Mouse (Mus musculus) ovary, postnatal 36 days (tissue): ENCODE data around the gene Actn4.

Experiments
- DNase-seq: peaks from one replicate; pipeline ENCODE4 v3.0.0; 2022; ENCODE audit warnings: low spot score, mixed read lengths

The Actn4 gene

GRCm38 (mm10) chr7:28961927-28962670 lies at the start of gene Actn4:
Gene Actn4 (minus strand): TSS chr7:28962340.
- DNase-seq = peak; percentile 99

- DNase-seq = no peak
These were observed 46.6 kb upstream of the Actn4 start for GRCm38 (mm10) chr7:29008714-29009113.

GRCm38 (mm10) chr7:29008171-29008570 lies 46.0 kb upstream of the Actn4 start:
- DNase-seq = no peak

GRCm38 (mm10) chr7:29007224-29008101 lies 45.3 kb upstream of the Actn4 start:
- DNase-seq = no peak

- DNase-seq = peak; percentile 63
These were observed 38.8 kb upstream of the Actn4 start for GRCm38 (mm10) chr7:29000651-29001605.

- no peak for DNase-seq
These were observed 31.3 kb upstream of the Actn4 start for GRCm38 (mm10) chr7:28993402-28993801.

GRCm38 (mm10) chr7:28992997-28993396 lies 30.9 kb upstream of the Actn4 start:
- DNase-seq = no peak

- DNase-seq = no peak
These were observed 29.5 kb upstream of the Actn4 start for GRCm38 (mm10) chr7:28991616-28992015.

GRCm38 (mm10) chr7:28990766-28991273 lies 28.7 kb upstream of the Actn4 start:
- no peak for DNase-seq

GRCm38 (mm10) chr7:28985207-28985606 lies 23.1 kb upstream of the Actn4 start:
- no peak for DNase-seq

GRCm38 (mm10) chr7:28984452-28984851 lies 22.3 kb upstream of the Actn4 start:
- DNase-seq = no peak

- DNase-seq = no peak
These were observed 21.7 kb upstream of the Actn4 start for GRCm38 (mm10) chr7:28983849-28984248.

GRCm38 (mm10) chr7:28983141-28983564 lies 21.0 kb upstream of the Actn4 start:
- DNase-seq = no peak

- no peak for DNase-seq
These were observed 20.3 kb upstream of the Actn4 start for GRCm38 (mm10) chr7:28982274-28983013.

- DNase-seq = peak; percentile 93
These were observed 19.6 kb upstream of the Actn4 start, which contains the start of the genes Eif3k and Map4k1 for GRCm38 (mm10) chr7:28981651-28982273. Gene Eif3k (minus strand): TSS chr7:28981864. Gene Map4k1 (plus strand): TSS chr7:28982050.

- no peak for DNase-seq
These were observed 15.4 kb upstream of the Actn4 start for GRCm38 (mm10) chr7:28977556-28977955.

GRCm38 (mm10) chr7:28973025-28973424 lies 10.9 kb upstream of the Actn4 start:
- DNase-seq = no peak

GRCm38 (mm10) chr7:28972542-28972985 lies 10.4 kb upstream of the Actn4 start:
- peak; percentile 69 for DNase-seq

- no peak for DNase-seq
These were observed 9.7 kb upstream of the Actn4 start for GRCm38 (mm10) chr7:28971770-28972269.

- no peak for DNase-seq
These were observed 8.9 kb upstream of the Actn4 start for GRCm38 (mm10) chr7:28971029-28971428.
